Mouse (Mus musculus) lung, adult 2 months (tissue): Measurements from ENCODE around the gene 1700061G19Rik. TPM values are rescaled to one million over a fixed set of nuclear protein-coding genes. Genes with fewer than 3 reads are reported as not detected.

Experiments
- DNase-seq: peaks from one replicate; pipeline ENCODE4 v3.0.0; 2022
- H3K4me1 ChIP-seq: fragments of 200-500 bp; 2 replicates; pipeline ENCODE4 v1.6.1; 2011; ENCODE audit warnings: low read length; ENCODE audit not compliant: control insufficient read depth, insufficient read depth
- H3K4me3 ChIP-seq: fragments of 200-500 bp; replicated peaks from 2 replicates; pipeline ENCODE3; 2011; ENCODE audit warnings: low read depth, mild to moderate bottlenecking, control low read depth, low read length; ENCODE audit errors: extremely low read depth
- CTCF ChIP-seq: fragments of 200-500 bp; IDR thresholded peaks from 2 replicates; pipeline ENCODE4 v1.5.1; 2011; ENCODE audit warnings: mild to moderate bottlenecking, low read length, control low read depth; ENCODE audit not compliant: insufficient read depth
- POLR2A ChIP-seq: fragments of 200-500 bp; IDR thresholded peaks from 2 replicates; pipeline ENCODE4 v1.6.1; 2011; ENCODE audit warnings: low read depth, mild to moderate bottlenecking, control low read depth, low read length, borderline replicate concordance; ENCODE audit errors: extremely low read depth
- WGBS: fragments of 180-500 bp; shearing (Covaris S2); methylation state at CpG from one replicate; pipeline ENCODE4 v1.1.7; 2018; 5-methylcytosine and 5-hydroxymethylcytosine counted together
- polyA plus RNA-seq: library from polyadenylated mRNA; depleted of rRNA; stranded (reverse); fragments of >200 nt; gene quantifications from 2 replicates; pipeline ENCODE4 v1.2.3, GENCODE M21; 2012; rRNA removed

Gene 1700061G19Rik
- polyA plus RNA-seq: 0.11 and 0.19 TPM in 2 replicates

- DNase-seq: no peak
Measured at GRCm38 (mm10) chr17:56874936-56875651, at the start of gene 1700061G19Rik. Gene 1700061G19Rik (plus strand): TSS chr17:56875477.

DNA sequence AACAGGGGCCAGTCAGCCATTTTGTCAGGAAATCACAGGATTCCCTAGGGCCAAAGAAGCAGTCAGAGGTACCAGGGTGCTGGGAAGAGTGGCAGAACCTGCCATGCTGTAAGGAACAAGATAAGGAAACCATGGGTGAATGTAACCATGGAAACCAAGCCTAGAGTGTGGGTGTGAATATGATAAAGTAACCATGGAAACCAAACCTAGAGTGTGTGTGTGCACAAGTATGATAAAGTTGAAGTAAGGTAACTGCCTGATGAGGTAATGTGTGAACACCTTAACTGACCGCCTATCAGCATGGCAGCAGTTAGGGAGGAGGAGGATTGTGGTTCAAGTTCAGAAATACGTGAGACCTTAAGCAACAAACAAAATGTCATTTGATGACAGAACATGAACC lies 48.6 kb upstream of the 1700061G19Rik start:
- Histone ChIP-seq H3K4me3 (no peak overlapping the region), H3K4me1 (no peaks in the 10 kb centered on the region)
- WGBS: 83% methylated on average over 2 of the region's 2 CpGs
- no peak for DNase-seq
- TF ChIP-seq POLR2A (no peak), CTCF (no peak)

More at GRCm38 (mm10) chr17:56874936-56875651, at the start of gene 1700061G19Rik:
- TF ChIP-seq POLR2A (no peak), CTCF (no peak)
- Histone ChIP-seq H3K4me1 (no peaks in the 10 kb centered on the region), H3K4me3 (no peak within 1 kb of the TSS)
- WGBS: 65% methylated on average over 12 of the region's 12 CpGs

DNA sequence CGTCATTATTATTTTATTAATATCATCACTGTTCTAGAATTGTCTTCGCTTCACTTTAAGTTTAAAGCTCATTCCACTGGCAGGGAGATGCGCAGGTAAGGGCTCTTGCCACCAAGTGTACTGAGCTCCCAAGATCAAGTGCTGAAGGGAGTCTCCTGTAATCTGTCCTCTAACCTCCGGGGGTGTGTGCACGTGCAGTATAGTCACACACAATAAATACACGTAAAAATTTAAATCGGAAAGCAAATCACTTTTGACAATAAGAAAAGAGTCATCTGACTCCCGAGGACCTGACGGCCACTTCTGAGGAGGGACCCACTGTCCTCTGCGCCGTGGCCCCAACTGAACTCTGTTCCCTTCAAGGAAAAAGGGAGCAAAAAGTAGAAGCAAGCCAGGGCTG lies 46.1 kb upstream of the 1700061G19Rik start:
- TF ChIP-seq POLR2A: no peak
- TF ChIP-seq CTCF: no peak
- 41% methylated on average over 11 of the region's 11 CpGs for WGBS

GRCm38 (mm10) chr17:56829795-56830194 lies 45.5 kb upstream of the 1700061G19Rik start:
- Histone ChIP-seq H3K4me1 (no peaks in the 10 kb centered on the region), H3K4me3 (peak overlapping the region; percentile 62)
- no peak for TF ChIP-seq POLR2A
- TF ChIP-seq CTCF: no peak
- DNase-seq: no peak
- WGBS: 3% methylated on average over 27 of the region's 27 CpGs

More for the DNA sequence above, 46.1 kb upstream of the 1700061G19Rik start:
- H3K4me3 ChIP-seq: peak overlapping the region; percentile 62
- H3K4me1 ChIP-seq: no peaks in the 10 kb centered on the region
- peak; percentile 33 for DNase-seq

DNA sequence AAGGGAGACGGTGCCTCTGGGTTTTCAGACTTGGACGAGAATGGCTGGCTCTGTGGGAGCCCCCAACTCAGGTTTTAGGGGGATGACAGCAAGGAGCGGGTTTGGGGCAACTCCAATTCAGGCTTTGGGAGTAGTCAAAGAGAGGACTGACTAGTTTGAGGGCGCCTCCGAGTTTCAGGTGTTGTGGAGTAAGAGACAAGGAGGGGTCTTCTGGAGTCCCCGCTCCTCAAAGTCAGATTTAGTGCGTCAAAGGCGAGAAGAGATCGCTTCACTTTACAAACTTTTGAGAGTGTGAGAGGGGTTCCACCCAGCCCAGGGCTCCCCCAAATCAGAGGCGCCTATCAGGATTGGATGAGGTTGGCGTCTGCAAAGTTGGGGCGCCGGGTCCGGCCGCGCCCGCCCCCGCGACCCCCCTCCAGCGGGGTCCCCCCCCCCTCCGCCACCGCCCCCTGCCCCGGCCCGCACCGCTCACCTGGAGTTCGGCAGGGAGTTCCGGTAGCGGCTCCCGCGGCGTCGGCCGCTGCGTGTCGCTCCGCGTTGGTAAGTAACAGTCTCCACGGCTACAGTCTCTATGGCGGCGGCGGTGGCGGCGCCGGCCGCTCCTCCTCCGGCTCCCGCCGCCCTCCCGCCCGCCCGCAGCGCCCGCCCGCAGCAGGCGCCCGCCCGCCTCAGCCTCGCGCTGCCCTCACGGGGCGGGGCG lies 44.7 kb upstream of the 1700061G19Rik start, which contains the start of gene Rfx2:
TSS of gene Rfx2 (minus strand) at position 603 of the 700 bp plus-strand sequence.
- no peak for DNase-seq
- Histone ChIP-seq H3K4me3 (peak within 1 kb of the TSS; percentile 62), H3K4me1 (no peaks in the 10 kb centered on the region)
- TF ChIP-seq CTCF: no peak
- TF ChIP-seq POLR2A: no peak
- 1% methylated on average over 60 of the region's 62 CpGs for WGBS

DNA sequence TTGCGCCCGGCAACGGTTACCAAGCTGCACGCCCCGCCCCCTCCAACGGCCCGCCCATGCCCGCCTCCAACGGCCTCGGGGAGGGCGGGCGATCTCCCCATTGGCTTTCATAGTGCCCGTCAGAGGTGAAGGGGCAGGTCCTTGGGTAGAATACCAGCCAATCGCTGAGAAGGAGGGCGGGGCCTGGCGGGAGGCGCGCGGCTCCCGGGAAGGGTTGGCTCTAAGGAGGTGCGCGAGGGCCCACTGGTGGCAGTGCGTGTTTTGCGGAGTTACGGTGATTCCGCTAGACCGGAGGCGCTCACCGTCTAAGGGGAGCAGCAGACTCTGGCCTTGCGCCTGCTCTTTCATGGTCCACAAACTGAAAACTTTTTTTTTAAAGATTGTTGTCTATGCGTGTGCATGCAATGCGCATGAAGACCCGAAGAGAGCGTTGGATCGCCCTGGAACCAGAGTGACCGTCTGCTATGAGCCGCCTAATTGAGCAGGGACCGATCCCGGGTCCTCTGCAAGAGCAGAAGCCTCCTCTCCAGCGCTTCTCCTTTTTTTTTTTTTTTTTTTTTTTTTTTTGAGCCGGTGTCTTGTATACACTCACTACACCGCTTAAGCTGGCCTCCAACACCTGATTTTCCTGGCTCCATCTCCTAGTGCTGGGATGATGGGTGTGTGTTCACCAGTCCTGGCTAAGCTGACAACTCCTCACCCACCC lies 44.0 kb upstream of the 1700061G19Rik start:
- Histone ChIP-seq H3K4me1 (no peaks in the 10 kb centered on the region), H3K4me3 (peak overlapping the region; percentile 60)
- TF ChIP-seq POLR2A: no peak
- peak; percentile 30; the same call in 1 of the 2 replicates for TF ChIP-seq CTCF
- peak; percentile 97 for DNase-seq
- WGBS: under 1% methylated on average over 42 of the region's 42 CpGs

GRCm38 (mm10) chr17:56832918-56833317 lies 42.4 kb upstream of the 1700061G19Rik start:
- Histone ChIP-seq H3K4me1 (no peaks in the 10 kb centered on the region), H3K4me3 (no peak overlapping the region)
- DNase-seq: no peak
- WGBS: 91% methylated on average over 1 of the region's 1 CpGs
- no peak for TF ChIP-seq POLR2A
- TF ChIP-seq CTCF: no peak

GRCm38 (mm10) chr17:56833381-56833780 lies 41.9 kb upstream of the 1700061G19Rik start:
- H3K4me3 ChIP-seq: no peak overlapping the region
- 96% methylated on average over 1 of the region's 1 CpGs for WGBS
- no peaks in the 10 kb centered on the region for H3K4me1 ChIP-seq
- TF ChIP-seq POLR2A: no peak
- no peak for TF ChIP-seq CTCF
- DNase-seq: no peak

DNA sequence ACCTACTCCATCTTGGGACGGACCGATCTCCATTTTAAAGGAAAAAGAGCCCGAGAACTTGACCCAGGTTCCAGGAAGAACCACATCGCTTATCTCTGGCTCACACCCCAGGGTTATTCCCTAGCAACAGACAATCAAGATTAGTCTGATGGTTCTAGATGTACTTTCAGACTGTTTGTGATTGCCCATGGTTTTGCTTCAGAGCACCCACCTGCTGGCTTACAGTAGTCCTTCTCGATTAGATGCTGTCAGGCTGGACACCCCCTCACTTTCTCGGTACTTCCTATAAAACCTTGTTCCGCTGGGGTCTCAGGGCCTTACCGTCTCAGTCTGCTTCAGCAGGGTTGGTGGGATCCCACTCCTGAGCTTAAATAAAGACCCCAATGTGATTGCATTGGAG lies 38.9 kb upstream of the 1700061G19Rik start:
- H3K4me1 ChIP-seq: no peaks in the 10 kb centered on the region
- H3K4me3 ChIP-seq: no peak overlapping the region
- 87% methylated on average over 8 of the region's 8 CpGs for WGBS
- no peak for DNase-seq
- TF ChIP-seq POLR2A (no peak), CTCF (no peak)
